Mouse (Mus musculus): ENCODE results near the gene Armt1.

- TF ChIP-seq CTCF (IDR thresholded peaks at IDR 0.05; ENCODE audit: borderline replicate concordance, control insufficient read depth, extremely low read depth, insufficient read depth, low read length, poor library complexity) = no peak
- no peak for TF ChIP-seq POLR2A (IDR thresholded peaks at IDR 0.05; ENCODE audit: control insufficient read depth, extremely low read depth, insufficient read depth, low read length, poor library complexity)
These were observed 1.4 kb upstream of the Armt1 start for GRCm38 (mm10) chr10:4430826-4431225.
